Mouse (Mus musculus): ENCODE results near the gene Lat2.

The Lat2 gene

GRCm38 (mm10) chr5:134571730-134572507, 42.9 kb downstream of the Lat2 start:
- DNase-seq (ENCODE audit: low spot score in 2 of 2), result no peak

GRCm38 (mm10) chr5:134568964-134569491, 45.8 kb downstream of the Lat2 start:
- no peak for DNase-seq (ENCODE audit: low spot score in 2 of 2)

- DNase-seq (ENCODE audit: low spot score in 2 of 2), result no peak
Measured at GRCm38 (mm10) chr5:134568030-134568429, 46.8 kb downstream of the Lat2 start.

GRCm38 (mm10) chr5:134567445-134567844, 47.4 kb downstream of the Lat2 start:
- no peak for DNase-seq (ENCODE audit: low spot score in 2 of 2)

GRCm38 (mm10) chr5:134565696-134566095, 49.1 kb downstream of the Lat2 start:
- no peak for DNase-seq (ENCODE audit: low spot score in 2 of 2)

- no peak for DNase-seq (ENCODE audit: low spot score in 2 of 2)
Measured at GRCm38 (mm10) chr5:134564272-134564671, 50.6 kb downstream of the Lat2 start.

GRCm38 (mm10) chr5:134560450-134561171, 54.2 kb downstream of the Lat2 start:
- no peak for DNase-seq (ENCODE audit: low spot score in 2 of 2)

GRCm38 (mm10) chr5:134560071-134560449, 54.8 kb downstream of the Lat2 start, which contains the start of gene Syna:
TSS of gene Syna (minus strand) at chr5:134560171.
- DNase-seq (ENCODE audit: low spot score in 2 of 2), result no peak

- peak; percentile 52 to 70 for DNase-seq (ENCODE audit: low spot score in 2 of 2)
Measured at GRCm38 (mm10) chr5:134555463-134556164, 59.2 kb downstream of the Lat2 start.

- no peak for DNase-seq (ENCODE audit: low spot score in 2 of 2)
Measured at GRCm38 (mm10) chr5:134553951-134554546, 60.8 kb downstream of the Lat2 start.

GRCm38 (mm10) chr5:134552110-134552972, 62.5 kb downstream of the Lat2 start, which contains the start of gene Clip2:
TSS of gene Clip2 (minus strand) at chr5:134552434.
- DNase-seq (ENCODE audit: low spot score in 2 of 2), result peak; percentile 93 to 98

- DNase-seq (ENCODE audit: low spot score in 2 of 2), result peak; percentile 39 to 50
Measured at GRCm38 (mm10) chr5:134551233-134552109, 63.4 kb downstream of the Lat2 start.

GRCm38 (mm10) chr5:134550836-134551232, 64.0 kb downstream of the Lat2 start:
- DNase-seq (ENCODE audit: low spot score in 2 of 2), result no peak
